Mouse (Mus musculus) cerebellum, adult 2 months (tissue): ENCODE data around the gene Zfp609.

ENCODE experiments used
- CTCF ChIP-seq: fragments of 200-500 bp; IDR thresholded peaks from 2 replicates; pipeline ENCODE4 v1.5.1; 2011; ENCODE audit warnings: low read depth, mild to moderate bottlenecking, control low read depth, low read length, moderate library complexity, borderline replicate concordance; ENCODE audit not compliant: insufficient read depth
- POLR2A ChIP-seq: fragments of 200-500 bp; IDR thresholded peaks from 2 replicates; pipeline ENCODE4 v1.6.1; 2011; ENCODE audit warnings: low read length, control low read depth, borderline replicate concordance; ENCODE audit not compliant: insufficient read depth

DNA sequence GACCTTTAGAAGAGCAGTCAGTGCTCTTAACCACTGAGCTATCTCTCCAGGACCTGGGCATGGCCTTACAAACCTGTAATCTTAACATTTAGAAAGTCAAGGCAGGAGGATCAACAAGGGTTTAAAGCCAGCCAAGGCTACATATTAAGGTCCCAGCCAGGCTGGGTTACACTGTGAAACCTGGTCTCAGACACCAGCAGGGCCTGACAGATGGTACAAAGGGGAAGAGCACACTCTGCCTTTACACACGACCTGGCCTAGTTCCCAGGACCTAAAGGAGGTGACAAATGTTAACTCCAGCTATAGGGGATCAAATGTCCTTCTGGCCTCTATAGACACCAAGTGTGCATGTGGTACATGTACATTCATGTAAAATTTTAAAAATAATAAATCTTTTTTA lies 32.3 kb upstream of the Zfp609 start:
- TF ChIP-seq CTCF (no peak), POLR2A (no peak)
